Comparison of ENCODE assay signal across 26 mouse cellular contexts in the genomic region with DNA sequence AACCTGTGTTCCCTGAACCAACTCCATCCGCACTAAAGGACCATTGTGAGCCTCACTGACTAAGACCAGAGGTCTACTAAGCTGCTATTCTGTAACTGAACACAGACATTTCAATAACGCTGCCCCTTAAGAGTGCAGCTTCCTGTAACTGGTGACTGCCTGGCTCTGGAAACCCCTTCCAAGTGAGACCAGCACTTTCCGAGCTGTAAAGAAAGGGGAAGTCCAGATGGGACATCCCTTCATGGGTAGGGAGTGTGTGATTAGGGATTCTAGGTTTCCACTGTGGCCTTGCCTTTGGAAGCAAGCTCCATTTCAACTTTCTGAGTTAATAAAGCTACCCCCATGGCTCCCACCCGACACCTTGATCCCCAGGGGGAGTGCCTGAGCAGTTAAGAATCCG. TPM values are rescaled to one million over a fixed set of nuclear protein-coding genes. Genes with fewer than 3 reads are reported as not detected.
A peak's percentile ranks its signal among the peaks of the same experiment; 100 is the strongest.
DNase-seq lines count a peak whose midpoint lies in the region; ATAC-seq and TF ChIP-seq lines count a peak whose summit lies in the region.
"Had no signal": no experiment of that assay in that cellular context is flagged by ENCODE, and none has a peak within 500 bp of the region (broad histone marks: within the 10 kb centered on the region; RNA-seq: fewer than 3 reads in every experiment).

No protein-coding gene starts in this region.

- dilution Hi-C loops in CH12.LX (cut with MboI; ENCODE audit: extremely low pct_ligation_motif_present, extremely low pct_unique_long_range_greater_than_20kb, low sequenced_read_pairs): no loop called here

- no peak overlapping the region for H3K9ac ChIP-seq in CH12.LX (ENCODE audit: insufficient read depth, low read depth)
- H3K9ac ChIP-seq: embryonic facial prominence, embryonic 13.5 days; embryonic facial prominence, embryonic 15.5 days; forebrain, embryonic 12.5 days had no signal

- H3K9me3 ChIP-seq in CH12.LX (replicated peaks; ENCODE audit: low read length): no peaks in the 10 kb centered on the region
- H3K9me3 ChIP-seq: embryonic facial prominence, embryonic 13.5 days; embryonic facial prominence, embryonic 15.5 days; forebrain, embryonic 10.5 days; forebrain, embryonic 12.5 days; G1E had no signal

- ATAC-seq in common myeloid progenitor, adult 5-6 weeks (replicated peaks; ENCODE audit: low read depth, poor library complexity, severe bottlenecking): peak; percentile 63; the same call in 1 of the 2 replicates
- peak; percentile 46 to 62; a peak in 3 of 4 replicates for ATAC-seq in hematopoietic stem cell, adult 5-6 weeks (replicated peaks in 1 of 2; ENCODE audit: insufficient read depth in 1 of 2, low FRiP score in 2 of 2, low TSS enrichment in 1 of 2, low read depth in 1 of 2, poor library complexity in 2 of 2, severe bottlenecking in 2 of 2)
- peak; percentile 68 for ATAC-seq in megakaryocyte progenitor cell, adult 5-6 weeks (replicated peaks; ENCODE audit: poor library complexity)
- ATAC-seq: activated CD4-positive, CD25-positive, alpha-beta regulatory T cell, adult 4 months; forebrain, embryonic 14.5 days; forebrain, embryonic 16.5 days; Patski had no signal

- TF ChIP-seq RAD21 in CH12.LX (IDR thresholded peaks at IDR 0.05; ENCODE audit: low read depth, low read length): no peak

- no peak for TF ChIP-seq EP300 in CH12.LX (IDR thresholded peaks at IDR 0.05; ENCODE audit: low read length)

- H3K27me3 ChIP-seq in CH12.LX (replicated peaks): no peaks in the 10 kb centered on the region
- H3K27me3 ChIP-seq: embryonic facial prominence, embryonic 15.5 days; Patski had no signal

- in situ Hi-C loops in CH12.LX (cut with MboI; ENCODE audit: low pct_ligation_motif_present, low pct_unique_long_range_greater_than_20kb, low sequenced_read_pairs): loop anchor here (5.0 kb wide), 1 partner anchor 245 kb away; no protein-coding TSS in a partner anchor

- peaks cover 0 to 23% of the 10 kb centered on the region in 2 experiments for H3K36me3 ChIP-seq in CH12.LX (replicated peaks in 1 of 2; ENCODE audit: control insufficient read depth in 1 of 2, insufficient read depth in 1 of 2, low read length in 1 of 2)
- H3K36me3 ChIP-seq: embryonic facial prominence, embryonic 13.5 days; embryonic facial prominence, embryonic 15.5 days; forebrain, embryonic 10.5 days; forebrain, embryonic 12.5 days had no signal

- H3K4me2 ChIP-seq in CH12.LX (ENCODE audit: insufficient read depth, low read depth, poor library complexity, severe bottlenecking): no peak overlapping the region
- H3K4me2 ChIP-seq: embryonic facial prominence, embryonic 13.5 days; embryonic facial prominence, embryonic 15.5 days; forebrain, embryonic 12.5 days had no signal

- no peak for TF ChIP-seq CTCF in CH12.LX (conservative IDR thresholded peaks at IDR 0.05 in 1 of 2, IDR thresholded peaks at IDR 0.05 in 1 of 2; ENCODE audit: low read depth in 2 of 2, low read length in 2 of 2)

- peaks cover 0 to 59% of the 10 kb centered on the region in 2 experiments; a peak in 2 of 4 replicates for H3K4me1 ChIP-seq in CH12.LX (ENCODE audit: control insufficient read depth in 1 of 2, insufficient read depth in 2 of 2)
- H3K4me1 ChIP-seq: embryonic facial prominence, embryonic 13.5 days; embryonic facial prominence, embryonic 15.5 days; forebrain, embryonic 12.5 days had no signal

- no peak overlapping the region for H3K4me3 ChIP-seq in CH12.LX (replicated peaks in 1 of 3; ENCODE audit: low read depth in 2 of 3, low read length in 2 of 3, poor library complexity in 1 of 3)
- H3K4me3 ChIP-seq: embryonic facial prominence, embryonic 13.5 days; embryonic facial prominence, embryonic 15.5 days; erythroblast, embryonic 14.5 days; forebrain, embryonic 10.5 days; forebrain, embryonic 12.5 days had no signal

- no peak overlapping the region for H3K27ac ChIP-seq in CH12.LX (ENCODE audit: insufficient read depth, low read depth)
- H3K27ac ChIP-seq: embryonic facial prominence, embryonic 13.5 days; embryonic facial prominence, embryonic 15.5 days; forebrain, embryonic 10.5 days; forebrain, embryonic 12.5 days had no signal

- peak; percentile 21 for DNase-seq in CH12.LX (ENCODE audit: extremely low read depth)
- no peak for DNase-seq in ovary, postnatal 10 days (ENCODE audit: low spot score)
- no peak for DNase-seq in testis, postnatal 14 days (ENCODE audit: low spot score)
- DNase-seq in layer of hippocampus, adult 18-20 months (ENCODE audit: low spot score in 2 of 2): no peak
- DNase-seq: adrenal gland, adult 8-10 months; adrenal gland, postnatal 14 days; adrenal gland, postnatal 36 days; cerebellum, adult 11-12 months; cerebellum, adult 2 months; cerebellum, adult 9-10 months; cerebellum, postnatal 10 days; cerebellum, postnatal 25 days; embryo, embryonic 11 days had no signal

- no peak for TF ChIP-seq POLR2A in CH12.LX (IDR thresholded peaks at IDR 0.05; ENCODE audit: low read depth, low read length)

- no peaks in the 10 kb centered on the region for H3K79me2 ChIP-seq in CH12.LX (replicated peaks; ENCODE audit: control insufficient read depth, extremely low read depth, insufficient read depth, poor library complexity, severe bottlenecking)

TF ChIP-seq in CH12.LX, 34 proteins besides CTCF, POLR2A, EP300 and RAD21:
- no peak for TF ChIP-seq ZNF384 (IDR thresholded peaks at IDR 0.05; ENCODE audit: low read depth, low read length)
- TF ChIP-seq UBTF (IDR thresholded peaks at IDR 0.05; ENCODE audit: low read depth, low read length): no peak
- TF ChIP-seq CHD1 (IDR thresholded peaks at IDR 0.05; ENCODE audit: low read depth, low read length): no peak
- TF ChIP-seq ELF1 (IDR thresholded peaks at IDR 0.05; ENCODE audit: low read depth, low read length): no peak
TF ChIP-seq in CH12.LX: peak in this region for 0.

RNA-seq across cellular contexts. Expression of a gene that starts 41.3 kb away (rescaled TPM):
- total RNA-seq in CH12.LX (2012; rRNA removed) (13.1 and 13.3 TPM in 2 replicates), CH12.LX (2014; rRNA removed) (29.7 and 31.8 TPM in 2 replicates)
- polyA plus RNA-seq in CH12.LX (2012; ENCODE audit: insufficient read length, low read depth): 33.7 and 38.3 TPM in 2 replicates
- total RNA-seq in common myeloid progenitor, adult 5-6 weeks (2017): 11.8 and 12.1 TPM in 2 replicates
- 17.1 and 25.3 TPM in 2 replicates for total RNA-seq in hematopoietic stem cell, adult 5-6 weeks (2017)
- total RNA-seq in megakaryocyte progenitor cell, adult 5-6 weeks (2015): 21.8 and 22.8 TPM in 2 replicates
- total RNA-seq in megakaryocyte progenitor cell, adult 5-6 weeks (2017): 18.2 and 23.0 TPM in 2 replicates
- total RNA-seq in layer of hippocampus, adult 18-20 months (2021): 10 to 100 TPM; 19.1 to 19.9 TPM
